Mouse (Mus musculus): ENCODE results near the gene Vangl1. TPM values are rescaled to one million over a fixed set of nuclear protein-coding genes. Genes with fewer than 3 reads are reported as not detected.
"Not testable (repeated sequence)": the region's sequence is repeated elsewhere in the genome, so short reads cannot be mapped to it uniquely, and the experiment has no call there.

Vangl1 gene
- polyA plus RNA-seq, 1 experiment from 2014 or later = 7.8 TPM

GRCm38 (mm10) chr3:102205458-102205830, 951 bp upstream of the Vangl1 start:
- peaks cover 43% of the 10 kb centered on the region for H3K27me3 ChIP-seq (ENCODE audit: control insufficient read depth, insufficient read depth, low read length)
- no peaks in the 10 kb centered on the region for H3K36me3 ChIP-seq (ENCODE audit: control insufficient read depth, insufficient read depth, low read length)
- ATAC-seq (ENCODE audit: low FRiP score, low TSS enrichment) = no peak
- H3K9ac ChIP-seq (replicated peaks; ENCODE audit: low read length) = no peak overlapping the region; the same call in 1 of the 2 replicates
- no peaks in the 10 kb centered on the region for H3K9me3 ChIP-seq (ENCODE audit: control insufficient read depth, low read length)
- H3K4me3 ChIP-seq (replicated peaks; ENCODE audit: low read depth, low read length) = peak overlapping the region; percentile 62
- no peak overlapping the region for H3K27ac ChIP-seq (replicated peaks; ENCODE audit: low read depth, low read length)
- peaks cover 12% of the 10 kb centered on the region for H3K4me1 ChIP-seq (ENCODE audit: control insufficient read depth, insufficient read depth, low read length)
- peak overlapping the region; percentile 99 for H3K4me2 ChIP-seq (ENCODE audit: low read length)
- WGBS = 5% methylated on average over 7 of the region's 7 CpGs
- peak; percentile 62 for DNase-seq

DNA sequence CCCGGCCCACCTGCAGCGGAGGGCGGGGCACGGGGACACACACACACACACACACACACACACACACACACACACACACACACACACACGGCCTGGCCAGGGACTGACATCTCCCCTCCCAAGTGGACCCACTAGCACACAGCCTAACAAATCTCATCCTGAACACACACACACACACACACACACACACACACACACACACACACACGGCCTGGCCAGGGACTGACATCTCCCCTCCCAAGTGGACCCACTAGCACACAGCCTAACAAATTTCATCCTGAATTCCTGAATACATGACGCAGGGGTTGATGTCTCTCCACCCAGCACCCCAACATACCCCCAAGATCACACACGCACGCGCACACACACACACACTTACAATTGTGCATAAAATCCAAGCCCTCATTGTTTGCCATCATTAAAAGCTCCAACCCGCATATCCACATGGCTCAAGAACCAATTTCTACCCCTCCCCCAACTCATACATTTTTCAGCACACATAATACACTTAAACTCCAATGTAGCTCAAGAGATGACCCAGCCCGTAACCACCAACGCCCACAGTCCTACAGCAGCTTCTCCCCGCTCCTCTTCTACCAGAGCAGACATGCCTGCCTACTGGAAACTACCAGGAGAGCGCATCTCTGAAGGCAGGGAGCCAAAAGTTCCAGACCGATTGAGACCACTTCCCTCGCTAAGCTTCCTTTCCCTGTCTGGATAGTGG, 403 bp upstream of the Vangl1 start:
- peak; percentile 6; the same call in 1 of the 2 replicates for ATAC-seq (ENCODE audit: low FRiP score, low TSS enrichment)
- H3K27me3 ChIP-seq (ENCODE audit: control insufficient read depth, insufficient read depth, low read length) = peaks cover 46% of the 10 kb centered on the region
- peak; percentile 66 for DNase-seq
- 0 out of 2 replicates have a peak overlapping the region, but pooled peaks have one; percentile 49 for H3K27ac ChIP-seq (replicated peaks; ENCODE audit: low read depth, low read length)
- not testable (repeated sequence) for H3K9me3 ChIP-seq (ENCODE audit: control insufficient read depth, low read length); H3K36me3 ChIP-seq (ENCODE audit: control insufficient read depth, insufficient read depth, low read length)
- peak overlapping the region; percentile 62 for H3K4me3 ChIP-seq (replicated peaks; ENCODE audit: low read depth, low read length)
- peak overlapping the region; percentile 99 for H3K4me2 ChIP-seq (ENCODE audit: low read length)
- WGBS = 6% methylated on average over 17 of the region's 17 CpGs
- peak overlapping the region; percentile 70 for H3K9ac ChIP-seq (replicated peaks; ENCODE audit: low read length)
- peaks cover 12% of the 10 kb centered on the region for H3K4me1 ChIP-seq (ENCODE audit: control insufficient read depth, insufficient read depth, low read length)

- H3K27ac ChIP-seq (replicated peaks; ENCODE audit: low read depth, low read length) = no peak overlapping the region
- H3K4me2 ChIP-seq (ENCODE audit: low read length) = peak overlapping the region; percentile 99
- ATAC-seq (ENCODE audit: low FRiP score, low TSS enrichment) (no peak), DNase-seq (peak; percentile 38)
- 3% methylated on average over 7 of the region's 7 CpGs for WGBS
- no peak overlapping the region for H3K9ac ChIP-seq (replicated peaks; ENCODE audit: low read length)
- H3K4me1 ChIP-seq (ENCODE audit: control insufficient read depth, insufficient read depth, low read length) = peaks cover 12% of the 10 kb centered on the region
- peak overlapping the region; percentile 62 for H3K4me3 ChIP-seq (replicated peaks; ENCODE audit: low read depth, low read length)
- no peaks in the 10 kb centered on the region for H3K36me3 ChIP-seq (ENCODE audit: control insufficient read depth, insufficient read depth, low read length)
- H3K9me3 ChIP-seq (ENCODE audit: control insufficient read depth, low read length) = no peaks in the 10 kb centered on the region
- peaks cover 46% of the 10 kb centered on the region for H3K27me3 ChIP-seq (ENCODE audit: control insufficient read depth, insufficient read depth, low read length)
Measured at GRCm38 (mm10) chr3:102203131-102203530, 1.4 kb downstream of the Vangl1 start.

- Histone ChIP-seq H3K4me3 (replicated peaks; ENCODE audit: low read depth, low read length) (no peak overlapping the region), H3K27ac (replicated peaks; ENCODE audit: low read depth, low read length) (no peak overlapping the region), H3K9me3 (ENCODE audit: control insufficient read depth, low read length) (no peaks in the 10 kb centered on the region), H3K36me3 (ENCODE audit: control insufficient read depth, insufficient read depth, low read length) (no peaks in the 10 kb centered on the region), H3K4me2 (ENCODE audit: low read length) (no peak overlapping the region), H3K4me1 (ENCODE audit: control insufficient read depth, insufficient read depth, low read length) (peaks cover 16% of the 10 kb centered on the region), H3K27me3 (ENCODE audit: control insufficient read depth, insufficient read depth, low read length) (peaks cover 48% of the 10 kb centered on the region), H3K9ac (replicated peaks; ENCODE audit: low read length) (no peak overlapping the region)
- WGBS = 29% methylated on average over 4 of the region's 4 CpGs
- ATAC-seq (ENCODE audit: low FRiP score, low TSS enrichment) = no peak
- no peak for DNase-seq
Measured at GRCm38 (mm10) chr3:102199991-102200390, 4.5 kb downstream of the Vangl1 start.

- peaks cover 47% of the 10 kb centered on the region for H3K27me3 ChIP-seq (ENCODE audit: control insufficient read depth, insufficient read depth, low read length)
- no peak overlapping the region for H3K27ac ChIP-seq (replicated peaks; ENCODE audit: low read depth, low read length)
- no peak for ATAC-seq (ENCODE audit: low FRiP score, low TSS enrichment)
- DNase-seq = no peak
- no peaks in the 10 kb centered on the region for H3K9me3 ChIP-seq (ENCODE audit: control insufficient read depth, low read length)
- no peak overlapping the region for H3K4me2 ChIP-seq (ENCODE audit: low read length)
- peaks cover 24% of the 10 kb centered on the region for H3K4me1 ChIP-seq (ENCODE audit: control insufficient read depth, insufficient read depth, low read length)
- no peaks in the 10 kb centered on the region for H3K36me3 ChIP-seq (ENCODE audit: control insufficient read depth, insufficient read depth, low read length)
- H3K9ac ChIP-seq (replicated peaks; ENCODE audit: low read length) = no peak overlapping the region
- 64% methylated on average over 4 of the region's 4 CpGs for WGBS
- no peak overlapping the region for H3K4me3 ChIP-seq (replicated peaks; ENCODE audit: low read depth, low read length)
Measured at GRCm38 (mm10) chr3:102199226-102199625, 5.3 kb downstream of the Vangl1 start.

- no peak overlapping the region for H3K4me2 ChIP-seq (ENCODE audit: low read length)
- no peaks in the 10 kb centered on the region for H3K36me3 ChIP-seq (ENCODE audit: control insufficient read depth, insufficient read depth, low read length)
- no peaks in the 10 kb centered on the region for H3K9me3 ChIP-seq (ENCODE audit: control insufficient read depth, low read length)
- ATAC-seq (ENCODE audit: low FRiP score, low TSS enrichment) (no peak), DNase-seq (no peak)
- H3K4me3 ChIP-seq (replicated peaks; ENCODE audit: low read depth, low read length) = no peak overlapping the region
- peaks cover 39% of the 10 kb centered on the region for H3K27me3 ChIP-seq (ENCODE audit: control insufficient read depth, insufficient read depth, low read length)
- H3K27ac ChIP-seq (replicated peaks; ENCODE audit: low read depth, low read length) = no peak overlapping the region
- 42% methylated on average over 6 of the region's 6 CpGs for WGBS
- H3K9ac ChIP-seq (replicated peaks; ENCODE audit: low read length) = no peak overlapping the region
- H3K4me1 ChIP-seq (ENCODE audit: control insufficient read depth, insufficient read depth, low read length) = peaks cover 27% of the 10 kb centered on the region
Measured at GRCm38 (mm10) chr3:102198446-102198845, 6.0 kb downstream of the Vangl1 start.

DNA sequence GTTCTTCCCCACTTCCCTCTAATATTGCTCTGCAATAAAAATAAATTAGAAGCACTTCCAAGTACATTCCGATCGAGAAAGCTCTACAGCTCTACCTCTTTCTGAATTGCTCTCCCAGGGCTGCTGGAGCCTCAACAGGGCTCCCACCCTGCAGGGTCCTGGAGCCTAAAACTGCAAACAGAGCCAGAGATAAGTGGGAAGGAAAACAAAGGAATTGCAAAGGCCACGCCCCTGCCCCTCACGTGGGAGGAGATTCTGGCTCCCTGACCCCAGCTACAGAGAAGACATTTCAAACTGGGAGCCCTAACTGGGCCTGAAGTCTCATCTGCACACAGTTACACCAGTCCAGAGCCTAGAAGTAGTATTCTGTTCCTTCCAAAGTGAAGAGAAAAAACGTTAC, 6.7 kb downstream of the Vangl1 start:
- Histone ChIP-seq H3K4me1 (ENCODE audit: control insufficient read depth, insufficient read depth, low read length) (peaks cover 27% of the 10 kb centered on the region), H3K36me3 (ENCODE audit: control insufficient read depth, insufficient read depth, low read length) (no peaks in the 10 kb centered on the region), H3K9me3 (ENCODE audit: control insufficient read depth, low read length) (no peaks in the 10 kb centered on the region), H3K4me2 (ENCODE audit: low read length) (no peak overlapping the region), H3K4me3 (replicated peaks; ENCODE audit: low read depth, low read length) (no peak overlapping the region), H3K27ac (replicated peaks; ENCODE audit: low read depth, low read length) (no peak overlapping the region), H3K27me3 (ENCODE audit: control insufficient read depth, insufficient read depth, low read length) (peaks cover 32% of the 10 kb centered on the region), H3K9ac (replicated peaks; ENCODE audit: low read length) (no peak overlapping the region)
- ATAC-seq (ENCODE audit: low FRiP score, low TSS enrichment) = no peak
- no peak for DNase-seq
- 23% methylated on average over 5 of the region's 5 CpGs for WGBS

DNA sequence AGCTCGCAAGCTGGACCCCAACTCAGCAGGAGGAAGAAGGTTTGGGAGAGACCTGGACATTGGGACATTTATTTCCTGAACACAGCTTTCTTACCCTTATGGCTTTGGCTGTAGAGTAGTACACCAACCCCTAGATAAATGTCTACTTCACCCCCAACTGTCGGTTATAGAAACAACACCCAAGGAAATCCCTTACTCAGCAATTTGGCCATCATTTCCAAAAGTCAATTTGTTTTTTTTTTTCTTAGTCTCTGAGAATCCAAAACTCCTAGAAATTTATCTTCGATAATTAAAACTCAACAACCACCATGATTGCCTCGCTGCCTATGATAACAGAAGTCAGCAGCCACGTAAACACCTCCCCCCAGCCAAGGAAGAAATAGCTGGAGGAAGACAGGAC, 7.3 kb downstream of the Vangl1 start:
- ATAC-seq (ENCODE audit: low FRiP score, low TSS enrichment) (no peak), DNase-seq (no peak)
- Histone ChIP-seq H3K27me3 (ENCODE audit: control insufficient read depth, insufficient read depth, low read length) (peaks cover 27% of the 10 kb centered on the region), H3K36me3 (ENCODE audit: control insufficient read depth, insufficient read depth, low read length) (no peaks in the 10 kb centered on the region), H3K4me1 (ENCODE audit: control insufficient read depth, insufficient read depth, low read length) (peaks cover 30% of the 10 kb centered on the region), H3K9ac (replicated peaks; ENCODE audit: low read length) (no peak overlapping the region), H3K9me3 (ENCODE audit: control insufficient read depth, low read length) (no peaks in the 10 kb centered on the region), H3K4me3 (replicated peaks; ENCODE audit: low read depth, low read length) (no peak overlapping the region), H3K4me2 (ENCODE audit: low read length) (no peak overlapping the region), H3K27ac (replicated peaks; ENCODE audit: low read depth, low read length) (no peak overlapping the region)
- WGBS = 90% methylated on average over 5 of the region's 5 CpGs

- no peak for ATAC-seq (ENCODE audit: low FRiP score, low TSS enrichment)
- no peaks in the 10 kb centered on the region for H3K9me3 ChIP-seq (ENCODE audit: control insufficient read depth, low read length)
- WGBS = 94% methylated on average over 9 of the region's 9 CpGs
Measured at GRCm38 (mm10) chr3:102196166-102196565, 8.3 kb downstream of the Vangl1 start.

More at GRCm38 (mm10) chr3:102196166-102196565, 8.3 kb downstream of the Vangl1 start:
- no peak for DNase-seq
- Histone ChIP-seq H3K27ac (replicated peaks; ENCODE audit: low read depth, low read length) (no peak overlapping the region), H3K4me1 (ENCODE audit: control insufficient read depth, insufficient read depth, low read length) (peaks cover 30% of the 10 kb centered on the region), H3K4me2 (ENCODE audit: low read length) (no peak overlapping the region), H3K4me3 (replicated peaks; ENCODE audit: low read depth, low read length) (no peak overlapping the region), H3K27me3 (ENCODE audit: control insufficient read depth, insufficient read depth, low read length) (peaks cover 22% of the 10 kb centered on the region), H3K9ac (replicated peaks; ENCODE audit: low read length) (no peak overlapping the region), H3K36me3 (ENCODE audit: control insufficient read depth, insufficient read depth, low read length) (no peaks in the 10 kb centered on the region)
